Mouse (Mus musculus) right cerebral cortex, adult 2 months (tissue): ENCODE results near the gene Cdc20.
A peak's percentile ranks its signal among the peaks of the same experiment; 100 is the strongest.

ENCODE experiments used
- DNase-seq, 2 experiments: peaks; one replicate each; pipeline ENCODE4 v3.0.0; 2021 to 2022; ENCODE audit warnings: low spot score in 2 of 2

Gene Cdc20

DNA sequence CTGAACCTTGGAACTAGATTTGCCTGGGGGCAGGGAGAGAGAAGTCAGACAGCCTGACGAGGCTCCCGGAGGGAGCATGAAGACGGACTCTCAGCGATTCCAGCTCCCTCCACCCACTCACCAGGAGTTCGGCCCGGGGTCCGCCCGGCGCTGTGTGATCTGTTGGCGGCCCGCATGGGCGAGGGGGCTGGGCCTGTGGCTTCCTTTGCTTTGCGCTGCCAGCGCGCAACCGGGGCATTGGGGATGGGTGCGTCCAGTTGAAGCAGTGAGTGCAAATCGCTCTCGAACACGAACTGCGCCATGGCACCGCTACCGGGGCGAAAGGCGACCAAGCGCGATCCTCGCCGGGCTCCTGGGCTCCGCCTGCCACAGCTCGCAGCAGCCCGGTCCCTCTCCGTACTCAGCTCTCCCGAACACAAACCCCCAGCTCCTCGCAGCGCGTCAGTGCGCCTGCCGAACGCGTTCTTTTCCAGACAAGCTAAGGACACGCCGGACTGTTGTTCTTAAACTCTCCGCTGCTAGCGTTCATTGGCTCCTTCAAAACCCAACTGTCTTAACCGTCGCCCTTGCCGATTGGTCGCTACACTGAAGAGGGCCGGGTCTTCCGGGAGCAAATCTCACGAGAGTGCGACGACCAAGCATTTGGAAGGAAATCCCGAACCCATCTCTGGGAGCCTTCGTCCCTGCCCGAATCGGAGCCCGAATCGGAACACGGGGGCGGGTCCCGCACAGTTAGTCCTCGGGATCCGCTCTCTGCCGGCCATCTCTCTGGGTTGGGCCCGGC is at the start of gene Cdc20:
Gene Cdc20 (minus strand): TSS at position 533 of the 784 bp plus-strand sequence.
- peak; percentile 80 to 88 for DNase-seq

DNA sequence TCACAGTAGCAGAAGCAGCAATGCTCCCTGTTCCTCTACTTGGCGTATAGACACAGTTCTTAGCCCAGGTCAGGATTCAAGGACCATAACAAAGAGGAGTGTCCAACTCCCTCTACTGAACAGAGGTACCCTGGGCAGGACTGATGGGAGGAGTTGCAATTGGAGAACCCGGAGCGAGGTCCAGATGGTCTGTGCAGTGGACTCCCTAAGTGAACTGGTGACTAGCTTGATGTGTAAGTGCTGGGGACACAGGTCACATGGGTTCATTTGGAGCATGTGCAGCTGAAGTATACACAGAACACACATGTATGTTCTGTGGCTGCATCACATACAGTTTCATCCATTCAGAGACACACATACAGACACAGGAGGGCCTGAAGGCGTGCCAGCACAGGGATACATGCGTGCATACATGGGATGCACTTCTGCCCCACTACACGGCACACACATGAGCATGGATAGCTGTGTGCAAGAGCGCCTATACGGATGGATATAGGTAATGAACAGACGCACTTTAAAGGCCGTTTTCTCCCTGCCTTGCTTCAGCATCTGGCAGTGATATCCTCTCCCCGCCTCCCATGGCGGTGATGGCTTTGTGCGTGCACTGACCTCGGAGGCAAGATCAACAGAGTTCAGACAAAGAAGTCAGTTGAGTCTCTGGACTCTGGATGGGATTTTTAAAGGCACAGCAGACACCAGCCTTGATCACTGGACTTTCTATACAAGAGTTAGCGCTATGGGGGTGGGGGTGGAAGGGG is 39.8 kb upstream of the Cdc20 start:
- no peak for DNase-seq

DNA sequence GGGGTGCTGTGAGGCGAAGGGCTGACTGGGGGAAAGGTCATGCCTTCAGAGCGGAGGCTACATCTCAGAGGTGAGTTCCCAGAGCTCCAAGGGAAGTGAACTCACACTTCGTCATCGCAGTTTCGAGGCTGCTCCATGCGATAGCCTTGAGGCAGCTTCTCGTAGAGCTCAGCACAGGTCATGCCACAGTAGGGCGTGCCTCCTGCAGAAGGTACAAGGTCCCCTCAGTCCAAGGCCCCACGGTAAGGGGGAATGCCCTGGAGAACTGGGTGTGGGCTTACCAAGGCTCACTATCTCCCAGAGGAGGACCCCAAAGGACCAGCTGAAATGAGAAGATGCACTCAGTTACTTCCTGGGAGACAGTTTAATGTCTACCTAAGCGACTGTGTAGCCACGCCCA is 35.5 kb upstream of the Cdc20 start:
- DNase-seq = no peak

DNA sequence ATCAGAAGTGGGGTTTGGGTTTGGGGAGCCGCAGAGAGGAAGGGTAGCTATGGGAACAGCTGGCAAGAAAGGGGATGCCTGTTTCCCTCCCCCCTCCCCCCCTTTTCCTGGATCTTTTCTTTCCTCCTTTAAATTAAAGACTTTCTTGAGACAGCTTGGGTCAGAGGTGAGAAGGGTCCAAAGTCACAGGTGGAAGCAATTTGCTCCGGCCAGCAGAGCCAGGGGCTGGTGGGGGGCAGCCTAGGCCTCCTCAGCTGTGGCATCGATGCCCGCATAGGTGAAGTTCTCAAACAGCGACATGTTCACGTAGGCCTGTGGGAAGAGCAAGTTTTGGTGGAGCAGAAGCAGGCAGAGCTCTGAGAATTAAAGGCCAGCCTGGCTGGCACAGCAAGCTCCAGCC is 34.1 kb upstream of the Cdc20 start:
- no peak for DNase-seq

DNA sequence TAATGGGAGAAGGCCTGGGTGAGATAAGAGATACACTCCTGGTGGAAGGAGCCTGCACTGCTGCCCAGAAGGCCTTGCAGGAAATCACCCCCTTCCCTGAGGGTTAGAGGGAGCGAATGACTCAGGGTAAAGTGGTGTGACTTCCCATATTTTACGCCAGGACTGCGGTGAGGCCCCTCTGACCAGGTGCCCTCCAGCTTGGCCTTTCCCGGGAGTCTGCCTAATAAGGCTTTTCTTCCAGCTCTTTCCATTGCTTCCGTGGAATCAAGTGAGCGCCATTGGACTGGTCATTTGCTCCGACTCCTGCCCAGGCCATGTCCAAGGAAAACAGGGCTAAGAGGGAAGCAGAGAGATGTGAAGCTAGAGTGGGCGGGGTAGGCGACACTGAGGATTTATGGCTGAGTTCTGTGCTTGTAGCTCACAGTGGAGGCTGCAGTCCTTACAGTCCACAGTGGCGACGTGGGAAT is 28.6 kb upstream of the Cdc20 start:
- DNase-seq = no peak

DNA sequence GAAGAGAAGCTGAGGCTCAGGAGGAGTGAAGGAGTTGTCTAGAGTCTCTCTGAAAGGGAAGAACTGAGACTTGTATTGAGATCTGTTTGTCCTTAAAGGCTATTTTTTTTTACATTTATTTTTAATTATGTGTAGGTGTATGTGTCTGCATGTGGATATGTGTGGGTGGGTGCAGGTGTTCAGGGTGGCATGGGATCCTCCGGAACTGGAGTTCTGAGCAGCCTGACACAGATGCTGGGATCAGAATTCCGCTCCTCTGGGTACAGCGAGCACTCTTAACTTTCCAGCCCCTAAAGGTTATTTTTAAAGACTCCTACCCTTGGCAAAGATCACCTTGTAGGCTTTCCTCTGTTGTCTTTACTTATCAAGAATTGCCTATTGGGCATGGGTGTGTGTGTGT is 27.8 kb upstream of the Cdc20 start:
- peak; percentile 35 to 39 for DNase-seq

DNA sequence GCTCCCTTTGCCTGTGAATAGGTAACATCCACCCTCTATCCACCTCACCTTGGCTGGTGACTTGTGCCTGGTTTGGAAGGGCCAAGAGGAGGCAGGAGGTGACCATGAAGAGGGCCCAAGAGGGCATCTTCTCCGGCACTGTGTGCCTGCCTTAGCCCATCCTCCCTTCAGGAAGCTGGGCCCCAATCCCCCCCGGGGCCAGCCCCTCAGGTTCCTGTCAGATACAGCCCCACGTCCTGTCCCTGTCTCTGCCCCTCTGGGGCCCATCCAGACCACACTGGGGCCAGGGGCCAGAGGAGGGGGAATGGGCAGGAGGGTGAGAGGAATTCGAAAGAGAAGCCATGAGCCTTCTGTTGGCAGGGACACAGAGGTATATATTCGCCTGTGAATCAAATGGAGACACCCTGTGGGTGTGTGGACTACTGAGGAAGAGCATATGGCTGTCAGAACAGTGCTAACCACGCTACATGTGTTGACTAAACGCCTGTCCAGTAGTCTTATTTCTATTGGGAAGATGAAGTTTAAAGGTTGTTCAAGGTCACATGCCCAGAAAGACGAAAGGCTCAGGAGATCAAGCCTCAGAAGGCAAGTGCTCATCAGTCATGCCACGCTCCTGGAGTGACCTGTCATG is 20.3 kb upstream of the Cdc20 start, which contains the start of gene Mpl:
Gene Mpl (minus strand): TSS at position 169 of the 631 bp plus-strand sequence.
- peak; percentile 7 to 31 for DNase-seq

DNA sequence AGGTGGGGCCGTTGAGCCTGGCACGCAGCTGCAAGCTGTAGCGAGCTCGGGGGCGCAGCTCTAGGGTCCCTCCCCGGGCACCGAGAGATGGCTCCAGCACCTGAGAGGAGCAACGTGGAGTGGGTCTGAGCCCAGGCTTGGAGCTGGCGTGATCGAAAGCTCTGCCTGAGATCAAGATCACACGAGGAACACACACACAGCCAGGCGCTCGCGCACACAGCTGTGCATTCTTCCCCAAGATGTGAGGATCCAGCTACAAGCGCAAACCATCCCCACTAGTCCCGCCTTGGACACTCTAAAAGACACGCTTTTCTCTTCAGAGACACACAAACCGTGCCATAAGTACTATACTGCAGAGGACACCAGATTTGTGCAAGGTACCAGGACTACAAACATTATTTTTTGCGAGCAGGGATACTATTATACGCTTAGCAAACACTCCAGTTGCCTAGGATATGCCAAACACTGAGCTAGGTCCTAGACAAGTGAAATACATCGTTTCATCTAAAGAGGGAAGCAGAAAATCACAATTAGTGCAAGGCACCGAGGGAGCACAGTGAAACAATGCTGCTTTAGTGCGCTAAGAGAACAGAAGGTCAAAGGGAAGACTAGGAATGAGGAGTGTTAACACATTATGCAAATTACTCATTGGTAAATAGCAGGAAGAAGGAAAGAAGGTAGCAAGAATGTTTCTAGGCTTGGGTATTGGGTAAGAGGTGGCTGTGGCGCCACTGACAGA is 9.4 kb upstream of the Cdc20 start:
- peak in 1 of 2 experiments; percentile 34 for DNase-seq

DNA sequence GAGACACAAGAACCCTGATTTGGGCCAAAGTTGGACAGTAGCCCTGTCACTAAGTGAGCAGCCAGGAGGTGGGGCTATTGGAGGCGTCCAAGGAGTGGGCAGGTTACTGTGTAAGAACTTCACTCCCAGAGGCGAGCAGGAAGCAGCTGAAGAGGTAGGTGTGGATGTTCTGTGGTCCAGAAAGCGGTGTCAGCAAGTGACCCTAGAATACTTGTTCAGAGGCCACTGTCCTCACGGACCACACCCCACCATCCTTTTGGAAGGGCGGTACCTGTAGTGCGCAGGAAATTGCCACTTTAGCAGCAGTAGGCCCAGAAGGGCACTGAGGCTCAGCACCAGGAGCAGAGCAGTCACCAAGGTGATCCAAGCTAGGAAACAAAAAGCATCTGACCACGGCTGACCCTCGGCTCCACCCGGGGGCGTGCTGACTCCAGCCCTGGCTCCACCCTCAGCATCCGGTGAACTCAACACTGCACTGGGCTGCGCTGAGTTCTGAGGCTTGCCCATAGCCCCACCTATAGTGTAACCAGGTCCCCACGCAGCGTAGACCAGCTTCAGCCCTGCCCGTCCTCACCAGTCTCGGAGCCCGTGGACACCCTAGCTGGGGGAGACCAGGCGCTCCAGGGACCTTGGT is 8.7 kb upstream of the Cdc20 start:
- DNase-seq = peak in 1 of 2 experiments; percentile 18

DNA sequence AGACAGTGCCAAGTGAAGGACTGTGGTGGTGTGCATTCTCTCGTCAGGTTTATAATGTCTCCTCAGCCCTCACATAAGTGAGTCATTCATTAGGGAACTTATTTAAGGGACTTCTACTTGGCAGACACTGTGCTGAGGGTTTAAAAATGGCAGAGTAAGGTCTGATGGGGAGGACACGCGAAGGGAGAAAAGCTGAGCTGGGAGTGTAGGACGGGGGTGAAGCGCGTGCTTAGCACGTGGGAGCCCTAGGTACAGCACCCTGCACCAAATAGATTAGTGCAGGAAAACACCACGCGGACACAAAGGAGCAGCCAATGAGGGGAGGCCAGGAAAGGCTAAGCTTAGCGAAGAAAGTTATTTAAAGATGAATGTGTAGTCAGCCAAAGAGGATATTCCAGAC is 7.9 kb upstream of the Cdc20 start:
- DNase-seq = peak in 1 of 2 experiments; percentile 40

DNA sequence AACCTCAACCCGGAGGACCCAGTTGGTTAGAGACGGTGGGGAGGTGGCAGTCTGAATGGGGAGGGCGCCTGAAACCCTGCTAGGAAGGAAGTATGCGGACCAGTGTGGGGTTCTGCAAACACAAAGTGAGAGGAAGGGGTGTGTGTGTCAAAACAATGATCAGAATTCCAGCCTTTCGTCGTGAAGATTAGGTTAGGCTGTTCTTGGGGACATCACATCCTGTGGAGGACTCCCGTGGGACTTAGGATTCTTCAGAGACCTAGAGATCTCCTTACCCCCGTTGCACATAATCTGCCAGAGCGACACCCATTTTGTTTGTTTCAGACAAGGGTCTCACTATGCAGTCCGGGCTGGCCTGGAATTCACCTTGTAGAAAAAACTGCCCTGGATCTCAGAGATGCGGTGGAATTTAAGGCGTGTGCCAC is 689 bp upstream of the Cdc20 start:
- no peak for DNase-seq

DNA sequence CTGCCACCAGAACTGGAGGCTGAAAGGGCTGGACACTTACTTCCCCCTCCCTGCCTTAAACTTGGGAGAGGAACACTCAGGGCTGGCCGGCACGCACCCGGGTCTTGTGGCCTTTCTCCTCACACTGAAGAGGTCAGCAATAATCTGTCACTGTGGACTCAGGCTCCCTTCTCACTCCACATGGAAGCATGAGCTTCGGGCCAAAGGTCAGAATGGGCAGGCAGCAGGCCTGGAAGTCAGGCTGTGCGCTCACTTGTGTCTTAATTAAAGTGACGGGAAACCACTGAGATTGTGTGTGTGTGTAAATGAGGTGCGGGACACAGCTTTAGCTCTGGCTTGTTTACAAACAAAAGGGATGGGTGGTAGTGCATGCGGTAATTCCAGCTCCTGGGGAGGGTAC is 4.8 kb downstream of the Cdc20 start:
- DNase-seq = no peak

DNA sequence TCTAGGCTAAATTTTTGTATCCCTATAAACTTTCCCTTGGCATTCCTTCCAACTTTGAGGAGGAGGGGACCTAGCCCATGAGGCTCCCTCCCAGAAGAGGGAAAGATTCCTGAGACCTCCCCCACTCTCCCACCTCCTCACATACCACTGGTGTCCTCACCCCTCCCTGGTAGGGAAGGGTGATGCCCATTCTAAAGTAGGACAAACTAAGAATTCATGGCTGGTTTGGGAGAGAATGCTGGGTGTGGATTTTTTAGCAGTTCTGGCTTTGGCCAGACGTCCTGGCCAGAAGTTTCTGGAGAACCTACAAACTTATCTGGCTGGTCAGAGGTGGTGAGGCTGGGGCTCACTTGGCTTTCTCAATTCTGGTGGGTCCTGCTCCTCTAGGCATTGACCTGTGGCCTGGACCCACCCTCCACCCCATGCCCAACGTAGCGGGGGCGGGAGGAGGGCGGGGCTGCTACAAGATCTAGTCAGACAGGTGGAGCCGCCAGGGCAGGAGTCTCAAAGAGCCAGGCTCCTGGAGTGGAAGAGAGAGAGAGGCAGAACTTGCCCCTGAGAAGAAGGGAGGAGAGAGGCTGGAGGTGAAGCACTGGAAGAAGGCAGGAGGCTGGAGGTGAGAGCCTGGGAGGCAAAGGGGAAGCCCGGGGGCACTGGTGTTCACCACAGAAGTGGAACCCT is 7.8 kb downstream of the Cdc20 start:
- no peak for DNase-seq

DNA sequence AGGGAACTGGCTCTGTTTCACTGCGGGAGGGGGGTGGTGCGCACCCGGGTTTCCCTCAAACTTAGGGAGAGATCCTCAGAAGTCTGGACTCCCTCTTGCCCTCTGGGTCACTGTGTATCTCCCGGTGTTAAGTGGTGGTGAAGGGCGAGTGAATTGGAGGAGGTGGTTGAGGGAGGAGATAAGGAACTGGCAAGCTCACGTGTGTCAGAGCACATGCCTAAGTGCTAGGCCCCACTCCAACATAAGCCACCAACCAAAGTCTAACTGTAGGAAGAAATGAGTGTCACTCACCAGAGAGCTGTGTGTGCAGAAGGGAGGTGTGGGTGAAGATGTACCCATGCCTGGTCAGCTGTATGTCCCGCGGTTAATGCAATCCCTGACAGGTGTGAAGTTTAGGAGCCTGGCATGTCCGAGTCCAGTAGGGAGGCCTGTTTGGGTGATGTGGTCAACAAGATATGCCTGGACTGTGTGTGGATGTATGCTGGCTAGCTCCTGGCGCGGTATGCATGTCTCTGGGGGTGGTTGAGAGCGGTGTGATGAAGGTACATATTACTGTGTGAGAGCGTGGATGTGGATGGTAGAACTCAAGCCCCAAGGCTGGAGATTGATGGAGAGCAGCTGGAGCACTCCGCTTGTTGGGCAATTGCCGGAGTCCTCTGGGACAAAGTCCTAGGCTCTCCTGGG is 8.5 kb downstream of the Cdc20 start:
- DNase-seq = no peak

DNA sequence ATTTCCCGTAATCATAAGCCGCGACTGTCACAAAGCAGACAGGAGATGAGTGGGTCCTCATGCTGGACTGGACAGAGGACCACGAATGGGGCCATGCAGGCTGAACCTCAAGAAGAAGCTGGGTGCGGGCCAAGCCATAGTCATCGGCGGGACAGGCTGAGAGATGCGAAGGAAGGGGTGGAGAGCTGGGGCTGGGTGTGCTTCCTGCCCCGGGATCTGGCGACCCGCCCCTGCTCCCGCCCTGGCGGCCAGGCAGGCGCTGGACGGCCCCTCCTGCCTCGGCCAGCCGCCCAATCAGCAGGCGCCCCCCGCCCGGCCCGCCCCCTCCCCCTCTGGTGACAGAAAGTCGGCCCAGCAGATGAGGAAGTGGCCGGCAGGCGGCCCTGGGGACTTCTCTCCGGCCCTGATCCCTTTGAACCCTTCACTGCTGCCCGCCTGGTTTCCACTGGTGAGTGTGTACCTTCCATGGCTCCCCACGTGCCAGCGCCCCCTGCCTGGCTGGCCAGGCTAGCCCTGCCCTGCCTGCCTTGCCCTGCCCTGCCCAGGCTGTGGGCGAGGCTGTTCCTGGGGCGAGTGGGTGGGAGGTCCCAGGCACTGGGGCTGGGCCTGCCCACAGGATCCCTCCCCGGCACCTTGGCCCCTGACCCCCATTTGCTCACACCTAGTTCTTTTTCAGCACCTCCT is 9.2 kb downstream of the Cdc20 start, which contains the start of gene Elovl1:
Gene Elovl1 (plus strand): TSS at position 326 of the 684 bp plus-strand sequence.
- DNase-seq = peak; percentile 47 to 60

DNA sequence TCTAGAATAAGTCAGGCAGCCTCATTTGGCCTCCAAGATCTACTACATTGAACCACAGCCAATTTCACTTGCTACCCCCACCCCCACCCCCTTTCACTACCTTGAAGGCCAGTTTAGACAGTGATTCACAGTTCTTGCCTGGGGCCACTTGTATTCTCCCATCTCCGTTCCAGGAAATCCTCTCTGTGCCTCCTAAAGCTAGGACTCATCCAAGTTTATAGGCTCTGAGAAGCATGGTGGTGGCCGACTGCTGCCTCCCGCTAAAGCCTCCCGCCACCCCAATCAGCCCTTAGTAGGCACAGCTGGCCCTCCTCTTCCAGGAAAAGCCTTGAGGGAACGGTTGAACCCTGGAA is 9.8 kb downstream of the Cdc20 start:
- no peak for DNase-seq

DNA sequence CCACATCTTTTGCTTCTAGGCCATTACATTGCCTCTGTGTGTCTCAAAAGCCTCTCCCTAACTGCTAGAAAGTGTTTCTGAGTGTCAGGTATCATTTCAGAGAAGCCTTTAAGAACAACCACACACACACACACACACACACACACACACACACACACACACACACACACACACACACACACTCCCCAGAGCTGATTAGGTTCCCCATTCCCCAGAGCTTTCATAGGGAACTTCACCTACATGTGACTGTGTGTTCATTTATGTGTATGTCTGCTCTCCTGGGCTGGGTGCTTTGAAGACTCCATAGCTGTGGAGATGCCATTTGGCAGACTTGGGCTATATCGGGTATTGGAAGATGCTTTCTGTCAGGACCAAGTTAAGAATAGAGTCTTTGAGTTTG is 11.8 kb downstream of the Cdc20 start:
- DNase-seq = no peak

DNA sequence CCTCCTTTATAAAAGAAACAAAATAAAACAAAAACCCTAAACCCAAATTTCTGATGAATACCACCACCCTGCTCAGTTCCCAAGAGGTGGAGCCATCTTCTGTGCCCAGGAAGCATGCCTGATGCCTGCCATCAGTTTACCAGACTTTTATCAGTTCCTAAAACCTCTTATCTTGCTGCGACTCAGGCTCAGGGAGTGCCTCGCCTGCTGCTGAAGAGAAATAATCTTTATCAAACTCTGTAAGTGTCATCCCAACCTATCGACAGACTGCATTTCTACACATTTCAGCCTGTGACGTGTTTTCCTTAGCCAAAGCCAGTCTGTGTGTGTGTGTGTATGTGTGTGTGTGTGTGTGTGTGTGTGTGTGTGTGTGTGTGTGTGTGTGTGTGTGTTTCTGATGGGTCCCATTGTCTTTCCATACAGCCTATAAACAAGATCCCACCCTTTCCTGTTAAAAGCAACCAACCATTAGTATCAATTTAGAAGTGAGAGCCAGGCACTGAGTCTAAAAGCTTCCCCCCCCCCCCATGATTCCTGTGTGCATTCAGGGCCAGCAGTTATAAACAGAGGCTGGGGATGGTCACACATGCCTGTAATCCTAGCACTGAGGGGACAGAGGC is 12.5 kb downstream of the Cdc20 start:
- DNase-seq = no peak

DNA sequence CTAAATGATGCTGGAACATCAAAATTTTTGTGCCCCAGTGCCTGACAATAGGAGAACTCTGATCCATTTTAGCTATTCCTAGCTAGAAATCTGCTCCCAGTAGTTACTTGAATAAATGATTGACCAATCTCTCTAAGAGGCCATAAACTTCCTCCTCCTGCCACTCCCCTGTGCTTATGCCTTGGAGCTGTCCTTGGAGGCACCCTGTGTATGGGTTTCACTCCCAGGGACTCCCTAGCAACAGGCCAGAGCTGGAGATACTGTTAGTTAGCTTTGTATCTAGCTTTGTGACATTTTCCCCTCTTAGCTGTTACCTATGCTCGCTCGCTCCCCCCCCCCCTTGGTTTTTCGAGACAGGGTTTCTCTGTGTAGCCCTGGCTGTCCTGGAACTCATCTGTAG is 15.8 kb downstream of the Cdc20 start:
- no peak for DNase-seq
